Mouse (Mus musculus) duodenum, adult 2 months (tissue): ENCODE data around the gene Mrm2. TPM values are rescaled to one million over a fixed set of nuclear protein-coding genes. Genes with fewer than 3 reads are reported as not detected.

ENCODE experiments used
- polyA plus RNA-seq: library from polyadenylated mRNA; depleted of rRNA; stranded (reverse); fragments of >200 nt; gene quantifications from 2 replicates; pipeline ENCODE4 v1.2.3, GENCODE M21; 2012; ENCODE audit warnings: low replicate concordance; rRNA removed

The Mrm2 gene
- 4.6 and 4.8 TPM in 2 replicates for polyA plus RNA-seq

DNA sequence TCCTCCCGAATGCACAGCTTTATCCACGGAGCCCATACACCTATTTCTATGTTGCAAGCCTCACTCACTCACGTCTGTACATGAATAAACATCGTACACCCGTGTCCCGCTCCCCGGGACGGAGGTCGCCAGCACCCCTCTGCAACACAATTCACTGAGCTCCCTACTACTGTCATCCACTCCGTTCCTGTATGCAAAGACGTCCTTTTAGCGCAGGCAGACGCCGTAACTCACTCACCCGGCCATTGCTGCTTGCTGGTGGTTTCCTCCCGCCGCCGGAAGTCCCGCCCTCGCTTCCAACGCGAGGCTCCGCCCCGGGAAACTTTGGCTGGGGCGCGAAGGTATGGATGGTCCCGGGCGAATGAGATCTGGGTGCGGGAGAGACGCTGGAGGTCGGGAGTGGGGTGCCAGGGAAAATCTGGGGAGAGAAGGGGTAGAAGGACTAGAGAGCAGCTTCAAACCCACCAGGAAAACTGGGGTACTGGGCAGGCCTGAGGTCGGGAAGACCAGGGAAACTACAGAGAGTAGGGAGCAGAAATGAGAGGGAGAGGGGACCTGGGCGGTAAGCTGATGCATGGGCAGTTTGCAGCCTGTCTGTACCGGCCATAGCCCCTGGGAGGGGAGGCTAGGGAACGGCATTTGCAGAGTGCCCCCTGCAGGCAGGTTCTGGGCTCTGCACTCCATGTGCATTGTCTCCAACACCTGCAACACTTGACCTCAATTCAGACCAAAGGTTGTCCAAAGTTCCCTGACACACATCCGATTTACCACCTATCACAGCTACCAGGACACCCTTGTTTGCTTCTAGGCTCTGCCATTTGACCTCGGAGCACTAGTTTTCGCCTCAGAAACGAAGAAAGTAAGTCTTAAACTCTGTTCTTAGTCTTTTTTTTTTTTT lies at the start of gene Mrm2:
Gene Mrm2 (minus strand): TSS at position 284 of the 898 bp plus-strand sequence.

GRCm38 (mm10) chr5:140321042-140321755 lies 10.5 kb downstream of the Mrm2 start, which contains the start of the genes Mad1l1 and Nudt1:
TSS of gene Mad1l1 (minus strand) at chr5:140321552.
TSS of gene Nudt1 (plus strand) at chr5:140321656.

Other genes starting within 250 kb of the Mrm2 start
- gene Mad1l1, start 10.3 kb downstream of the Mrm2 start, polyA plus RNA-seq, result 15.2 and 20.3 TPM in 2 replicates
- 5.8 and 8.7 TPM in 2 replicates for gene Nudt1, start 10.2 kb downstream of the Mrm2 start, polyA plus RNA-seq
- 4.1 and 6.4 TPM in 2 replicates for gene Snx8, start 57.4 kb upstream of the Mrm2 start, polyA plus RNA-seq
- 77.2 and 78.1 TPM in 2 replicates for gene Eif3b, start 87.4 kb upstream of the Mrm2 start, polyA plus RNA-seq
- gene Gm4869, start 113.7 kb upstream of the Mrm2 start, polyA plus RNA-seq, result not detected in 2 replicates
- 14.8 and 15.5 TPM in 2 replicates for gene Chst12, start 173.7 kb upstream of the Mrm2 start, polyA plus RNA-seq
- gene Grifin, start 233.2 kb upstream of the Mrm2 start, polyA plus RNA-seq, result not detected in 2 replicates